Comparison of ENCODE assay signal across 16 mouse cellular contexts in genomic region chr9:6193352-6193751, GRCm38 (mm10). TPM values are rescaled to one million over a fixed set of nuclear protein-coding genes. Genes with fewer than 3 reads are reported as not detected.
"Had no signal": no experiment of that assay in that cellular context is flagged by ENCODE, and none has a peak within 500 bp of the region (broad histone marks: within the 10 kb centered on the region; RNA-seq: fewer than 3 reads in every experiment).

No protein-coding gene starts in this region.

- H3K27ac ChIP-seq: neural tube, embryonic 15.5 days; stomach, embryonic 15.5 days; stomach, postnatal 0 days had no signal

- DNase-seq: retina, postnatal 1 day; right cerebral cortex, adult 18-20 months; right cerebral cortex, postnatal 14 days; right cerebral cortex, postnatal 25 days; right cerebral cortex, postnatal 4 days; spleen, adult 18-20 months; thymus, adult 18-20 months; thymus, adult 2 months; thymus, postnatal 14 days; thymus, postnatal 25 days; thymus, postnatal 36 days; thymus, postnatal 4 days had no signal

- H3K4me2 ChIP-seq: neural tube, embryonic 15.5 days; stomach, embryonic 15.5 days had no signal

- H3K4me1 ChIP-seq: neural tube, embryonic 15.5 days; stomach, embryonic 15.5 days had no signal

- H3K9me3 ChIP-seq: neural tube, embryonic 15.5 days; stomach, embryonic 15.5 days had no signal

- H3K9ac ChIP-seq: neural tube, embryonic 15.5 days; stomach, embryonic 15.5 days had no signal

- H3K4me3 ChIP-seq: neural tube, embryonic 15.5 days; stomach, embryonic 15.5 days had no signal

- H3K27me3 ChIP-seq: neural tube, embryonic 15.5 days; stomach, embryonic 15.5 days had no signal

- H3K36me3 ChIP-seq: neural tube, embryonic 15.5 days; stomach, embryonic 15.5 days had no signal

RNA-seq across cellular contexts. Expression of gene Pdgfd, which starts 25.0 kb away (rescaled TPM):
- total RNA-seq: neutrophil, adult 5-6 weeks had no signal
